Mouse (Mus musculus) megakaryocyte, embryonic 14.5 days (primary cell): ENCODE measurements around the gene Cd46. TPM values are rescaled to one million over a fixed set of nuclear protein-coding genes. Genes with fewer than 3 reads are reported as not detected.

ENCODE experiments used
- H3K27me3 ChIP-seq: replicated peaks from 2 replicates; pipeline ENCODE3; 2012; ENCODE audit warnings: inconsistent platforms
- H3K36me3 ChIP-seq: replicated peaks from 2 replicates; pipeline ENCODE3; 2012; ENCODE audit warnings: low read length, inconsistent platforms, mixed read lengths
- H3K4me1 ChIP-seq: 2 replicates; pipeline ENCODE4 v1.6.1; 2012; ENCODE audit warnings: inconsistent platforms
- H3K4me3 ChIP-seq: replicated peaks from 2 replicates; pipeline ENCODE3; 2012; ENCODE audit warnings: moderate library complexity, mild to moderate bottlenecking, inconsistent platforms
- H3K9me3 ChIP-seq: 2 replicates; pipeline ENCODE4 v1.6.1; 2012; ENCODE audit warnings: inconsistent platforms
- FLI1 ChIP-seq: IDR thresholded peaks from 2 replicates; pipeline ENCODE4 v1.6.1; 2012; ENCODE audit warnings: low read length, inconsistent platforms, mixed read lengths
- GATA1 ChIP-seq: IDR thresholded peaks from 3 replicates; pipeline ENCODE4 v1.6.1; 2012; ENCODE audit warnings: mixed read lengths, low read length, inconsistent platforms, borderline replicate concordance
- polyA plus RNA-seq: library from polyadenylated mRNA; stranded (reverse); fragments of >175 nt; gene quantifications from 2 replicates; pipeline ENCODE4 v1.2.3, GENCODE M21; 2012; ENCODE audit warnings: low replicate concordance; ENCODE audit not compliant: insufficient read depth

Cd46 gene
- polyA plus RNA-seq, 1 experiment, result 0.08 TPM

DNA sequence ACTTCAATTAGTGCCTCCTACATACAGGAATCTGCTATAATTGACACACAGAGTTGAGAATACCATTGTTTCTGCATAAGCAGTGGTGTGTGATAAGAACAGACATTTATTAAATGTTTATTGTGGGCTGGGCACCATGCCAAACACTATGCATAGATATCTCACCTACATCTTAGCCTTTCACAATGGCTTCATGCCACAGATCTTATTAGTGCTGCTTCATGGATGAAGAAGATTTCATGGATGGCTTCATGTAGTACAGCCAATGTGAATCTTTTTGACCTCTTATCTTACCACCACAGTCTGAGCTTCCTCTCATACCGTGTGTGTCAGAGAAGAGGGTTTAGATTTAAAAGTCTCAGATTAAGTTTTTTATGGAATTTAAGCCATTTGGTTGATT, 87.9 kb downstream of the Cd46 start:
- H3K4me3 ChIP-seq, result no peak overlapping the region
- H3K9me3 ChIP-seq, result no peaks in the 10 kb centered on the region
- no peaks in the 10 kb centered on the region for H3K36me3 ChIP-seq
- TF ChIP-seq FLI1 (no peak), GATA1 (no peak)
- peaks cover 9% of the 10 kb centered on the region for H3K27me3 ChIP-seq
- H3K4me1 ChIP-seq, result peaks cover 34% of the 10 kb centered on the region

DNA sequence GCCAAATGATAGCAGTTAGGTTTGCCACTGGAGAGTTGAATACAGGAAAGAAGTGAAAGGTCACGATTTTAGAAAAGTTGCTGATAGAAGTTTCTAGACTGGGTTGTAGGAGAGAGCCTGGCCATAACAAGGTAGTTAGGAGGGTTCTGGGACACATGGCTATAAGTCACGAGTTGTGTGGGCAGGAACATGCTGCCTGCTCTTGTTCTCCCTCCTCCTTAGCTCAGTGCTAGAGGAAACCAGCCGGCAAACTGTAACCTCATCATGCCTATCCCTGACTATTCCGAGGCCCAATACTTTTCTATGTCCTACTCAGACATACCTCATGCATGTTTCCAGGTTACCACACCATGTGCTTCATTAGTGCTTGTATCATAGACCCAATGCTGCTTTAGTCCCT, 88.7 kb downstream of the Cd46 start:
- Histone ChIP-seq H3K27me3 (peaks cover 9% of the 10 kb centered on the region), H3K36me3 (no peaks in the 10 kb centered on the region), H3K9me3 (no peaks in the 10 kb centered on the region), H3K4me1 (peaks cover 37% of the 10 kb centered on the region), H3K4me3 (no peak overlapping the region)
- TF ChIP-seq FLI1 (no peak), GATA1 (no peak)

DNA sequence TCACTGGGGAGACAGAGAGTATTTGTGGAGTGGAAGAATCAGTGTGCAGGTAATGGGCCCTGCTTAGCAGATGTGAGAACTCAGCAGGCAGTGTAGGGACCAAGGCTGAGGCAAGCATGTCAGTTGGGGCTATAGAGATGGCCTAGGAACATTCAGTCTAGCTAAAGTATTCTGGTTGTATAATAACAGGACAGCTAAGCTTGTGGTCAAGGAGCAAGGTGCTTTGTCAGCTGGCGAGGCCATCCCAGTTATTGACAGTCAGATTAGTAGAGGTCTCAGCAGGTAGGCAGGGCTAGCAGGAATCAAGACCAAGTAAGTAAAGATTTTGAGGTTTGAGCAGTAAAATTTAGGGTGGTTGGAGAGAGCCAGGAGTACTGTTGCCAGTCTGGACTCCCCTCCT, 93.7 kb downstream of the Cd46 start:
- H3K36me3 ChIP-seq, result no peaks in the 10 kb centered on the region
- peaks cover 1% of the 10 kb centered on the region for H3K27me3 ChIP-seq
- peaks cover 51% of the 10 kb centered on the region for H3K4me1 ChIP-seq
- H3K9me3 ChIP-seq, result no peaks in the 10 kb centered on the region
- TF ChIP-seq GATA1, result no peak
- no peak for TF ChIP-seq FLI1
- H3K4me3 ChIP-seq, result no peak overlapping the region

DNA sequence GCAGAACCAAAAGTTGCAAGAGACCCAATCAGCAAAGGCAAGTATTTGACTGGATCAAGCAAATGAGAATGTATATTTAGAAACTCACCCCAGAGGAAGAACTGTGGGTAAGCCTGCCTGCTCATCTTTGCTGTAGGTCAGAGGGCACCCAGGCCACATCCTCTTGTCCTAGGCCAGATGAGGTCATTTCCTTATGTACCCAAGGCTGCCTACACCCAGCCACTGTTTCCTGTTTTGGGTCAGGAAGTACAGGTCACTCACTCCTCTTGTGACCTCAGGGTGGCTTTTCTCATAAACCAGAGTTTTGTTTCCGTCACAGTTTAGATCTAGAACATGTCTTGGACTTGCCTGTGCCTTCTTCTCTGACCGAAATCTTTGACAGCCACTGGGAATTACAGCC, 96.9 kb downstream of the Cd46 start:
- Histone ChIP-seq H3K4me3 (no peak overlapping the region), H3K4me1 (peaks cover 72% of the 10 kb centered on the region), H3K27me3 (no peaks in the 10 kb centered on the region), H3K9me3 (no peaks in the 10 kb centered on the region), H3K36me3 (no peaks in the 10 kb centered on the region)
- TF ChIP-seq GATA1 (no peak), FLI1 (peak; percentile 95)

DNA sequence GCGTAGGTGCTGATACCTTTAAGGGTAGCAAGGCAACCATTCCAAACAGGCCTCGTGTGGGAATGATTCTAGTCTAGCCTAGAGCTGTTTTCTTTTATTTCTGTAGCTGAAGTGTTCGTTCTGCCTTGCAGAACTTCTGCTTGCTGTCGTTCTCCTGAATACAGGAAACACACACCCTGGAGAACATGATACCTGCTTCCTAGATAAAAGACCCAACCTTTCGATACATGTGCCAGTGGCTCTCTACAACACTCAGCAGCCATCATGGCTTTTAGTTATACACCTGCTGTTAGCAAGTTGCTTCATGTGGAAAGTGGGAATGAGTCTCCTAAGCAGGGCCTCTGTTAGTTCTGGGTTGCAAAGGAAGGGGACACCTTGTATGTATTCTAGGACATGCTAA, 97.8 kb downstream of the Cd46 start:
- no peaks in the 10 kb centered on the region for H3K27me3 ChIP-seq
- TF ChIP-seq GATA1 (no peak), FLI1 (no peak)

DNA sequence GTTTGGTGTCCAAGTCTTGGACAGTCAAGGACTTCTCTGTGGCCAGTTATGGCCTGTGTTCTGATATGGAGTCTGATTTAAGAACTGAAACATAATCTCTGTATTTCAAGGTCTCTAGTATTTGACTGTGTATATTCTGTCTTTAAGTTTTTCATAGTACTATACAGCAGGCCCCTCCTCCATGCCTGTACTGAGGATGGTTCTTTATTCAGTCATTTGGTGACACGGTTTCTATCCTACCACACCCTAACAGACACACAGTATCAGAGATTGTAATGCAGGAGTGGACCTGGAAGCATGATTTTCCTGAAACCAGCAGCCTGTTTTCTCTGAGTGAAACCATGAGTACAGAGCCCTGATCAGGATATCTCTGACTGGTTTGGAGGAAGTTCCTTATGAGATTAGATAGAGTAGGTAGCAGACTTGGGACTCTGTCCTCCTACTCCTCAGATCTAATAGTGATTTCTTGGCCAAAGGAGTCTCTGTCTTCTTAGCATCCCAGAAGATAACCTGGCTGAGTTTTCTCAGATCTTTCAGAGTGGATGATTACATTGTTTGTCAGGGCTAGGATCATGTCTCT, 98.5 kb downstream of the Cd46 start:
- no peaks in the 10 kb centered on the region for H3K36me3 ChIP-seq
- peaks cover 76% of the 10 kb centered on the region for H3K4me1 ChIP-seq
- no peak overlapping the region for H3K4me3 ChIP-seq
- no peaks in the 10 kb centered on the region for H3K27me3 ChIP-seq
- no peaks in the 10 kb centered on the region for H3K9me3 ChIP-seq
- TF ChIP-seq GATA1 (no peak), FLI1 (no peak)

More for the DNA sequence above, 97.8 kb downstream of the Cd46 start:
- Histone ChIP-seq H3K4me1 (peaks cover 74% of the 10 kb centered on the region), H3K36me3 (no peaks in the 10 kb centered on the region), H3K9me3 (no peaks in the 10 kb centered on the region), H3K4me3 (peak overlapping the region; percentile 24)

DNA sequence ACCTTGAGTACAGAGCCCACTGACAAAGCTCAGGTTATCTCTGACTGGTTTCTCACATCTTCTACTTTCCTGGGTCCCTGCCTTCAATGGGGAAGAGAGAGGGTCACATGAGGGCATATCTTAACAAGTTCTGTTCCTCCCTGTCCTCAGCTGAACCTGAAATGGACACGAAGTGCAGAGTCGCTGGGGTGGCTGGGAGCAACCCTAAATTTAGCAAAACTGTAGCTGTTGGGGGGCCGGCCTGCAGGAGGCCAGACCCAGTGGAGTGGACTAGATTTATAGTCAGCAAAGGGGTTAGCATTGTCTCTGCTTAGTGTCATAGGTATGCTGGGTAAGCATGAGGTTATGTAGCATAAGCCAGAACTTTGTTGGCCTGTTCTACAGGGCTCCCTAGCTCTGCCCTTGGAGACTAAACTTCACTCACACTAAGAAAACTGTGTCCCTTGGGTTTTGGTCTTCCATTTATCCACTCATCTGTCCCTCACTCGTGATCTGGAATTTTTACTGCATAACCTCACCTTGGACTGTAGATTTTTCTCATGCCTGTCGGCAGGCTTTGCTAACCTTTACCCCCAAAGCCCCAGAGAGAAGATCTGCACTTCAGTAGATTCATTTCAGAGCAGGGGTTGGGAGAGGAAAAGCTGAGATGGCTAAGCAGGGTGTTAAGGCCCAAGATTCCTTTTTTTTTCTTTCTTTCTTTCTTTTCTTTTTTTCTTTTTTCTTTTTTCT, 99.3 kb downstream of the Cd46 start:
- TF ChIP-seq GATA1 (no peak), FLI1 (no peak)
- Histone ChIP-seq H3K4me3 (peak overlapping the region; percentile 5), H3K36me3 (no peaks in the 10 kb centered on the region), H3K27me3 (no peaks in the 10 kb centered on the region), H3K9me3 (no peaks in the 10 kb centered on the region), H3K4me1 (peaks cover 77% of the 10 kb centered on the region)

DNA sequence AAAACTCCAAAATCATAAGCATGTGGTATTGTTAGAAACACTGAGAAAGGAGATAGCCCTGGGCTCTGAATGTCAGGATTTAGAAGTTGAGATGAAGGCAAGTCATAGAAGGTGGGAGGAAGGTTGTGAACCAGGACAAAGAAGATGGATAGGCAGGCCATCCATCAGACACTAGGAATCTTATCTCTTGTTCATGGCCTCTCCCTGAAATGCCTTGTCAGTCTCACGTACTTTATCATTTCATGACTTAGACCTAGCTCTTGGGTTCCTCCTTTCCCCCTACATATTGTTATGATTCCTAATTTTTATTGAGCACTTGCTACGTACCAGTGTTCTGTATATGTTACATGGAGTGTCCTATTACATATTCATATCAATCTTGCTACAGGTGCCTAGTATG, 100.4 kb downstream of the Cd46 start:
- H3K4me3 ChIP-seq, result no peak overlapping the region
- H3K27me3 ChIP-seq, result no peaks in the 10 kb centered on the region
- H3K36me3 ChIP-seq, result no peaks in the 10 kb centered on the region
- peaks cover 75% of the 10 kb centered on the region for H3K4me1 ChIP-seq
- TF ChIP-seq GATA1, result no peak
- TF ChIP-seq FLI1, result no peak
- H3K9me3 ChIP-seq, result no peaks in the 10 kb centered on the region

DNA sequence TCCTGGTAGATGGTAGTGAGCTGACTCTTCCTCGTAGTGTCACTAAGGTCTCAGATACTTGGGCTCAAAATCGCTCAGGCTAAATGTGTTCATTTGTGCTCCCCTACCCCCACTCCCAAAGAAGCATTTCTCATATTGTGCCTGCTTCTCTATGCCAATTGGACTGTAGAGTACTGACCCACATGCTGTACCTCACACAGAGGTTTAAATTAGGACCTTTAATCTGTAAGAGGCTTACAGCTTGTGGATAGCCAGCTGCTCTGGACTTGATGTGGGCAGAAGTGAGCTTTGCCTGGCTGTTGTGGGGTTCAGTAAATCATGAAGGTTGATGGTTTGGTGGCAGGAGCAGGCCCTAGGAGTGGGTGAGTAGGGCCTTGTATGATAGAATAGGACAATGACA, 101.1 kb downstream of the Cd46 start:
- Histone ChIP-seq H3K9me3 (no peaks in the 10 kb centered on the region), H3K36me3 (no peaks in the 10 kb centered on the region), H3K27me3 (no peaks in the 10 kb centered on the region), H3K4me3 (no peak overlapping the region), H3K4me1 (peaks cover 77% of the 10 kb centered on the region)
- no peak for TF ChIP-seq FLI1
- TF ChIP-seq GATA1, result no peak

DNA sequence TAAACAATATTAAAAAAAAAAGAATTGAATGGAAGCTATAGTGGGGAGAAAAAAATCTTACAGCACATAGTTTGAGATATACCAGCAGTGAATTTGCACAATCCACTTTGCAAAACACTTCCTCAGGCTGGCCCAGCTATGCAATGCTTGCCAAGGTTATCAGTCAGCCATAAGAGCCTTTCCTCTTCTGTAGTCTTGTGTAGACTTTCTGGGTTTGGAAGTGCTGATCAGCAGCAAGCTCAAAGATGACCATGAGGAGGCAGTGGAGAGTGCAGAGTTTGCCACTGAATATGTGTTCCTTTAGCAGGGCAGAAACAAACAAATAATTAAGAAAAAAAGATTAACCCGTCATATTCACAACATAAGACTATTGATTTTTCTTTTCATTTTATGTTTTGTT, 103.0 kb downstream of the Cd46 start:
- Histone ChIP-seq H3K4me3 (no peak overlapping the region), H3K9me3 (no peaks in the 10 kb centered on the region), H3K4me1 (peaks cover 79% of the 10 kb centered on the region), H3K27me3 (no peaks in the 10 kb centered on the region), H3K36me3 (no peaks in the 10 kb centered on the region)
- no peak for TF ChIP-seq FLI1
- TF ChIP-seq GATA1, result no peak

Other genes starting within 250 kb of the Cd46 start
- gene Cd34, start 153.4 kb downstream of the Cd46 start, polyA plus RNA-seq, result 5.9 and 22.5 TPM in 2 replicates
- 4.4 and 8.3 TPM in 2 replicates for gene Cr1l, start 39.3 kb upstream of the Cd46 start, polyA plus RNA-seq
- gene Cr2, start 84.5 kb upstream of the Cd46 start, polyA plus RNA-seq, result not detected in 2 replicates